In genomic region chr5:38483518-38484110, GRCm38 (mm10) we compare ENCODE assay signal across 27 mouse cellular contexts. TPM values are rescaled to one million over a fixed set of nuclear protein-coding genes. Genes with fewer than 3 reads are reported as not detected.
DNase-seq lines count a peak whose midpoint lies in the region; ATAC-seq and TF ChIP-seq lines count a peak whose summit lies in the region.
"Had no signal": no experiment of that assay in that cellular context is flagged by ENCODE, and none has a peak within 500 bp of the region (broad histone marks: within the 10 kb centered on the region; RNA-seq: fewer than 3 reads in every experiment).

No protein-coding gene starts in this region.

- 58% methylated on average over 7 of the region's 7 CpGs for WGBS in limb, embryonic 12.5 days
- 64% methylated on average over 7 of the region's 7 CpGs for WGBS in limb, embryonic 10.5 days

- peaks cover 36% of the 10 kb centered on the region for H3K4me1 ChIP-seq in limb, embryonic 12.5 days (replicated peaks)
- peaks cover 39% of the 10 kb centered on the region for H3K4me1 ChIP-seq in limb, embryonic 10.5 days
- peaks cover 35% of the 10 kb centered on the region for H3K4me1 ChIP-seq in bone marrow macrophage, adult 2 months (ENCODE audit: control insufficient read depth, insufficient read depth, low read length)

- no peak overlapping the region for H3K9ac ChIP-seq in limb, embryonic 12.5 days (replicated peaks)
- H3K9ac ChIP-seq: embryonic facial prominence, embryonic 15.5 days; forebrain, postnatal 0 days; heart, embryonic 13.5 days; hindbrain, embryonic 14.5 days had no signal

- DNase-seq in limb, embryonic 10.5 days (ENCODE audit: low spot score) = no peak
- DNase-seq in frontal cortex, postnatal 10 days (ENCODE audit: low spot score in 2 of 2) = no peak
- DNase-seq in urinary bladder, adult 18-20 months (ENCODE audit: low spot score in 2 of 2) = no peak
- no peak for DNase-seq in heart, adult 18-20 months
- DNase-seq: adrenal gland, adult 2 months; adrenal gland, postnatal 14 days; cerebellum, adult 11-12 months; cerebellum, adult 8-10 months; cerebellum, postnatal 14 days; forebrain, postnatal 0 days; gastrocnemius, postnatal 25 days; heart, postnatal 14 days; heart, postnatal 4 days; kidney, adult 18-20 months had no signal

- TF ChIP-seq POLR2A in bone marrow macrophage, adult 2 months (IDR thresholded peaks at IDR 0.05; ENCODE audit: borderline replicate concordance, low read depth, low read length) = no peak

- H3K9me3 ChIP-seq in limb, embryonic 12.5 days = no peaks in the 10 kb centered on the region
- no peaks in the 10 kb centered on the region for H3K9me3 ChIP-seq in limb, embryonic 10.5 days (replicated peaks)
- H3K9me3 ChIP-seq: embryonic facial prominence, embryonic 15.5 days; heart, embryonic 10.5 days; heart, embryonic 13.5 days had no signal

- no peak overlapping the region for H3K4me3 ChIP-seq in limb, embryonic 12.5 days (replicated peaks)
- H3K4me3 ChIP-seq in limb, embryonic 10.5 days = no peak overlapping the region
- no peak overlapping the region for H3K4me3 ChIP-seq in bone marrow macrophage, adult 2 months (ENCODE audit: insufficient read depth, low read length)
- H3K4me3 ChIP-seq: embryonic facial prominence, embryonic 15.5 days; heart, embryonic 10.5 days; heart, embryonic 13.5 days had no signal

- no peak for TF ChIP-seq CTCF in bone marrow macrophage, adult 2 months (IDR thresholded peaks at IDR 0.05; ENCODE audit: low read depth, low read length)

- H3K36me3 ChIP-seq in limb, embryonic 12.5 days = no peaks in the 10 kb centered on the region
- no peaks in the 10 kb centered on the region for H3K36me3 ChIP-seq in limb, embryonic 10.5 days
- H3K36me3 ChIP-seq: embryonic facial prominence, embryonic 15.5 days; heart, embryonic 10.5 days; heart, embryonic 13.5 days had no signal

- no peaks in the 10 kb centered on the region for H3K27me3 ChIP-seq in limb, embryonic 12.5 days
- H3K27me3 ChIP-seq in limb, embryonic 10.5 days (ENCODE audit: low read depth, poor library complexity, severe bottlenecking) = no peaks in the 10 kb centered on the region
- H3K27me3 ChIP-seq: embryonic facial prominence, embryonic 15.5 days; Patski had no signal

- H3K4me2 ChIP-seq in limb, embryonic 12.5 days = no peak overlapping the region
- H3K4me2 ChIP-seq: embryonic facial prominence, embryonic 15.5 days; heart, embryonic 13.5 days; hindbrain, embryonic 14.5 days had no signal

- ATAC-seq in limb, embryonic 12.5 days (ENCODE audit: insufficient number of reproducible peaks, insufficient read depth, low FRiP score, low TSS enrichment, low read depth) = no peak
- ATAC-seq in granulocyte monocyte progenitor cell, adult 5-6 weeks (replicated peaks; ENCODE audit: poor library complexity, severe bottlenecking) = peak; percentile 41
- ATAC-seq: CD4-positive, CD25-positive, alpha-beta regulatory T cell, adult 4 months; forebrain, embryonic 14.5 days; forebrain, postnatal 0 days; hindbrain, postnatal 0 days; inflammation-experienced regulatory T-cells, adult 6 months; intestine, embryonic 16.5 days; Patski had no signal

- H3K27ac ChIP-seq in limb, embryonic 12.5 days = peak overlapping the region; percentile 18; the same call in 1 of the 2 replicates
- no peak overlapping the region for H3K27ac ChIP-seq in limb, embryonic 10.5 days
- H3K27ac ChIP-seq in bone marrow macrophage, adult 2 months (ENCODE audit: insufficient read depth, low read depth, low read length) = 0 out of 2 replicates have a peak overlapping the region, but pooled peaks have one; percentile 11
- H3K27ac ChIP-seq: embryonic facial prominence, embryonic 15.5 days; heart, embryonic 10.5 days; heart, embryonic 13.5 days; hindbrain, embryonic 14.5 days; hindbrain, postnatal 0 days had no signal

RNA-seq across cellular contexts. Expression of gene Slc2a9, which starts 19.3 kb away (rescaled TPM):
- 0.36 and 0.69 TPM in 2 replicates for polyA plus RNA-seq in limb, embryonic 12.5 days (2016; fragmentation: Nextera tagmentation; extraction: Ambion mirVana)
- 0.13 TPM in 1 of 2 replicates, not detected in the other for polyA plus RNA-seq in limb, embryonic 10.5 days (2016; fragmentation: Nextera tagmentation; extraction: Ambion mirVana)
- 15.0 and 17.9 TPM in 2 replicates for polyA plus RNA-seq in bone marrow macrophage, adult 2 months (2012; ENCODE audit: insufficient read depth, insufficient read length, missing spikeins)
- 13.6 and 17.0 TPM in 2 replicates for total RNA-seq in granulocyte monocyte progenitor cell, adult 5-6 weeks (2014; fragmentation: Nextera tagmentation)
- total RNA-seq in granulocyte monocyte progenitor cell, adult 5-6 weeks (2017) = 8.4 TPM in 2 replicates
- 1 to 10 TPM; 1.6 to 2.0 TPM for total RNA-seq in heart, adult 18-20 months (2021)
